Mouse (Mus musculus): Measurements from ENCODE around the gene Rtraf.
"Not testable (repeated sequence)": the region's sequence is repeated elsewhere in the genome, so short reads cannot be mapped to it uniquely, and the experiment has no call there.

Rtraf gene

DNA sequence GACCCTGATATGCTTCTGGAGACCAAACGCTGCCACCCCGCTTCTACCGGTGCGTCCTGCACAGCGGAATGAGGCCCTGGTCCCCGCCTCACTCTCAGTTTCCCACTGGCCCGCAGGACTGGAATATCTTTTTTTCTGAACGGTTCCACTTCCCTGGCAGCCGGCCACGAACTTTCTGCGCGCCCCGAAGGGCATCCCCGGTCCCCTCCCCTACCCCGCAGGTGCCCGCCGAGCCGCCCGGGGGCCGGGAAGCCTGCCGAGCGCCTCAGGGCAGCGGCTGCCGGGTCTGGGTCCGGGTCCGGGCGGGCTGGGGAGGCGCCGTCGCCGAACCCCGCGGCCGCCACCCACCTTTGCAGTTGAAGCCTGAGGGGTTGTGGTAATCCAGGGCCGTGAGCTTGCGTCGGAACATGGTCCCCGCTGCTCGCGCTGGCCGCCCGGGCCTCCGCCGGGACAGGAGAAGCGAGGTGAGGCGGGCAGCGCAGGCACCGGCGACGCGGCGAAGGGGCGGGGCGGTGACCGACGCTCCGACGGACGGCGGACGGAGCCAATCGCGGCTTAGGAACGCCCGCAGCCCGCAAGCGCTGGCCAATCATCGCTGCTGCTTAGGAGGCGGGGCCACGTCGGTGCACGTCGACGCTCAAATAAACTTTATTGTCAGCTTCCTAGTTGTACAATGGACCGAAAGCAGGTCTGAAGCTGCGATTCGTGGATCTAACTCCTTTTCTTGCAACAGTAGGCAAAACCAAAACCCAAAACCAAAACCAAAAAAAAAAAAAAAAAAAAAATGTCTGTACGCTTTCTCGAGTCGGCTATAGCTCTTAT, at the start of gene Rtraf:
Gene Rtraf, minus strand, starts transcription at position 504 of the 822 bp plus-strand sequence.
- in situ Hi-C loops (cut with MboI; ENCODE audit: low sequenced_read_pairs) = loop anchor here (5.0 kb wide), 1 partner anchor 116 kb away; no protein-coding TSS in a partner anchor

DNA sequence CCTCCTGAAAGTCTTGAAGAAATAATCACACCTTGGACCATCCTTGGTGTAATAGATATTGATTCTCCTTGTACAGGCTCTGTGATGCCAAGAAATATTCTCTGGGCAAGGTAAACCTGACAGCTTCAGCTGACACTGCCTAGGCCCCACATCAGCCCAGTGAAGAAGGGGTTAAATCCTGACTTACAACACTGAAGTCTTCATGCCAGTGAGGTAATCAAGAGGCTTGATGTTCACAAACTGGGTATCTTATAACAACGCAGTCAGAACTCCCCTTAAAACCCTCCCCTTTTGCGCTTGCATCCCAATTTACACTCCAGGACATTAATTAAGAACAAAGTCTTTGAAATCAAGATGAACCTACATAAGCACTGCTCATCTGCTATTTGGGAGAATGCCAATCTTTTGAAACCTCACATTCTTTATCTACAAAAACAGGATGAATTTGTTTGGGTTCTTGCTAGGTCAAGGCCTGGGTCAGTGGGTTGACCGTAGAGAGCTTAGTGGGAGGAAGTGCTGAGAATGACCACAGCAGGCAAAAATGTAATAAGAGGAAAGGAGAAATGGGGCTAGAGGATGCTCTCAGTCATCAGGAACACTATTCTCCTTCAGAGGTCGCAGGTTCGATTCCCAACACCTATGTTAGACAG, 43.8 kb upstream of the Rtraf start:
- in situ Hi-C loops (cut with MboI; ENCODE audit: low sequenced_read_pairs) = no loop called here

DNA sequence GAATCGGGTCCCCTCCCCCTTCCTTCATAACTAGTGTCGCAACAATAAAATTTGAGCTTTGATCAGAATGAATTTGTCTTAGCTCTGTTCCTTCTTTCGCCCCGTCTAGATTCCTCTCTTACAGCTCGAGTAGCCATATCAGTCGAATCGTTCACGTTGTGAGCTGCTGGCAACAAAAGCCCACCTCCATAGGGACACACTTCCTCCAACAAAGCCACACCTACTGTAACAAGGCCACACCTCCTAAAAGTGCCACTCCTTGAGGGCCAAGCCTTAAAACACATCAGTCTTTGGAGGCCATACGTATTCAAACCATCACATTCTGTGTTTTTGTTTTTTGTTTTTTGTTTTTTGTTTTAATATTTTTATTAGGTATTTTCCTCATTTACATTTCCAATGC, 41.5 kb upstream of the Rtraf start:
- in situ Hi-C loops (cut with MboI; ENCODE audit: low sequenced_read_pairs) = not testable (repeated sequence)

DNA sequence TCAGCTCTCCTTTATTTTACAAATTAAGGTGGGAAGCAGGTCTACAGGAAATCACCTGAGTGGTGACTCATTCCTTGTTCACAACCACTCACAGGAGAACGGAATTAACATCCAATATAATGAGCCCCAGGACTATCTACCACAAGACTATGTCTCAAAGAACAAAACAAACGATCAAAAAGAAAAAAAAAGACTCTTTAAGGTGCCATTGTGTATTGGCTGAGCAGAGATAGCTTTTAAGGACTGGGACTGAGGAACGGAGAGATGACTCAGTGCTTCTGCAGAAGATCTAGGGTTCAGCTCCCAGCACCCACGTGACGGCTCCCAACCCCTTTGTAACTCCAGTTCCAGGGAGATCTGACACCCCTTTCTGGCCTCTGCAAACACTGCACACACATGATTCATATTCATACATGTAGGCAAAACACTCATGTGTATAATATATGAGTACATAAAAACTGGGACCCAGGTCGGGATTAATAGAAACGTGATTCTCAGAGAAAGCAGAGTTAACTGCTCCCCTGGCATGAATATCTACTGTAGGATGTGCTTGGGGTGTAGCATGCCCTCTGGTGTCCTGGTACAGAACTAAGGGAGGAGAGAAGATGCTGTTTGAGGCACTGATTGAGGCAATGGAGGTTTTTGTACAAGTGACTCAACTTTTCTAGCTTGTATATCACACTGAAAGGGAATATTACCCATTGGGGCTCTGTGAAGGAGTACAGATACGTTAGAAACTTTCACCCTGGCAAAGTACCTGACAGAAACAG, 37.9 kb upstream of the Rtraf start:
- in situ Hi-C loops (cut with MboI; ENCODE audit: low sequenced_read_pairs) = no loop called here

GRCm38 (mm10) chr14:19860281-19860680, 36.7 kb upstream of the Rtraf start:
- in situ Hi-C loops (cut with MboI; ENCODE audit: low sequenced_read_pairs) = no loop called here

DNA sequence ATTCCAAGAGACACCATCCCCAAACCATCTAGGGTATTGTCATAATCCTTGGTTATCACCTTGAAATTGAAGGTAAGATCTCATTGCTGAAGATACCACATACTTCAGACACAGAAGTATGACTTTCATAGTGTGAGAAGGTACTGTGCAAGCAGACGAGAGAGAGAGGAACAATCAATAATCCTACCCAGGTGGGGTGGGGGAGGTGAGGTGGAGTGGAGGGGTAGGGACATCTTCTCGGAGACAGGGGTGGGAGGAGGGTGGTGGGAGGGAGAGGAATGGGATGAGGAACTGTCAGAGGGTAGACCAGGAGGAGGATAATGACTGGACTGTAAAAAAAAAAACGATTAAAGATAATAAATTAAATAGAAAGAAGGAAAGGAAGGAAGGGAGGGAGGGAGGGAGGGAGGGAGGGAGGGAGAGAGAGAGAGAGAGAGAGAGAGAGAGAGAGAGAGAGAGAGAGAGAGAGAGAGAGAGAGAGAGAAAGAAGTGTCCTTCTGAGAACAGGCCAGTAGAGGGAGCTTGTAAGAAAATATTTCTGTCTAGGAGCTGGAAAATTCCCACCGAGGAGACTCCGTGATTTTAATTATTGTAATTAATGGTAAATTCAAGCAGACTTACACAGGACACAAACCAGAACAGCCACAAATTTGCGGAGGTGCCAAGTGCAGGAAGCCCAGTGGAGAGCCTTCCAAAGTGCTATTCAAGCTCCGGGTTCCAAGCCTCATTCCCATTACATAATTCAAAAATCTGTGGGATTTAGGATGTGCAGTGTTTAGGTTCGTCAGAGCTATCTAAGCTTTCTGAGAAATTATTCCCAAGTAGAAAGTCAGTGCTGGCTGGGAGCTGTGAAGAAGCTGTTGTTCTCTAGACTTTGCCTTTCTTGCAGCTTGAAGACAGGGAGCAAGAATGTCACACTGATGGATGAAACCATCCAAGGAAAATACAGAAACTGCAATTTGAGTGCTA, 35.5 kb upstream of the Rtraf start:
- in situ Hi-C loops (cut with MboI; ENCODE audit: low sequenced_read_pairs) = no loop called here

DNA sequence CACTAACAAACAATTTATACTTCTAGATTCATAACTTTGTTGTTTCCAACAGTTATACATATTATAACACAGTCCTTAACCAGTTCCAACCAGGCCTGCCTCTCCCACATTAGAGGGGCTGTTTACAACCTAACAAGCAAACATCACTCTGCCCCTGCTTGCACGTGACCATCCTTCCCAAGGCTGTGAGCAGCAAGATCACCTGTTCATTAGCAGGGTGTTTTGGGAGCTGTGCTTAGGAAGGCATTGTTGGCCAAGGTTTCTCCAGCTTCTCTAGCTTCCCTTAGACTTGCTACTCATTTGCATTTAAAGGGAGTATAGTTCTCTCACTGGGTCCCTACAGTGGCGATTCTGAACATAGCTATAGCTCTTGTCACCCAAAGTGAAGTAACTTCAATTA, 34.7 kb upstream of the Rtraf start:
- in situ Hi-C loops (cut with MboI; ENCODE audit: low sequenced_read_pairs) = no loop called here

DNA sequence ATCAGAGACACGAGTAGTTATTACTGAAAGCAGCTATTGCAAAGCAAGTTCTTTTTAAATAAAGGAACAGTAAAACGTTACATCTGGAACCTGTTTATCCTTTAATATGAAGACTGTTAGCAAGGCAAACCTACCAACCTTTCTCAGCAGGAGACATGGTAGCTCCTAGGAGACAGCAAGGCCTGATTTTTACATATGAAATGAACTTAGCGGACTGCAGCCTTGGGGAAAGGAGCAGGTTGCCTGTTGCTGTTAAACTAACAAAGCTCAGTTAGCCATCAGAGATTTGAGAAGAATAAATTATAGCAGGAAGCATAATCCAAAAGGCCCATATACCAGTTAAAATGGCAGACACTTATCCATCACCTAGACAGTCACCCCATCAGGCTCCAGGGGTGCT, 29.8 kb upstream of the Rtraf start:
- in situ Hi-C loops (cut with MboI; ENCODE audit: low sequenced_read_pairs) = no loop called here

DNA sequence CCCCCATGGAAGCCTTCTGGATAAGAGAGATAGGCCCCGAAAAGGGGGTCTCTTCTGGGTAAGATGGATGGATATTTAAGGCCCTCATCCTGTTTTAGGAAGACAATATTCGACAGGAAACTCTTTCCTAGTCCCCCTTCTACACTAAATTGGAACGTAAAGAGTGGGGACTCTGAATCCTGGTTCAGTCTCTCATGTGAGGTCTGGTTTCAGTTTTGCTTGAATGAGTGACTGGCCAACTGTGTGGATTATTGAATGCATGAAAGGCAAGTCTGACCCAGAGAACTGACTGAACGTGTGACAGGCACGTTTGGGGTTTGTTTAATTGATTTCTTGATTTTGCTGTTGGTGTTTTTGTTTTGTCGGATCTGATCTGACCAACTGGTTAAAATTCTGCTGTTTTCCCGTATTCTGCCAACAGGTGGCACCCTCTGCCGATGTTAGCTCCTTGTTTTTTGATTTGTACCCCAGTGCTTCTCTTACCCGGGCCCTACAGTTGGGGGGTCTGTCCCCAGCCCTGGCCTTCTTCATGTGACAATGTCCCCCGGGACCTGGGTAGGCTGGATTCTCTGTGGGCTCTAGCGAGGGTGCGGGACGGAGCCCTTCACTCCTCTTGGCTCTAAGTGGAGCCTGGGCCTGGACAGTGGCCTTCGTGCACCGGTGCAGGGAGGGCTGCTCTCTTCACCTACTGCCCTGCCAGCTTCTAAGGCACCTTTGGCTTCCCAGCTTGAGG, 16.1 kb upstream of the Rtraf start:
- in situ Hi-C loops (cut with MboI; ENCODE audit: low sequenced_read_pairs) = loop anchor here (10.0 kb wide), 1 partner anchor 235 kb away; no protein-coding TSS in a partner anchor

- in situ Hi-C loops (cut with MboI; ENCODE audit: low sequenced_read_pairs) = loop anchor here (10.0 kb wide), 1 partner anchor 239 kb away; no protein-coding TSS in a partner anchor
Observed at GRCm38 (mm10) chr14:19836289-19836688, 12.7 kb upstream of the Rtraf start.

- in situ Hi-C loops (cut with MboI; ENCODE audit: low sequenced_read_pairs) = no loop called here
Observed at GRCm38 (mm10) chr14:19825481-19825880, 1.9 kb upstream of the Rtraf start.

DNA sequence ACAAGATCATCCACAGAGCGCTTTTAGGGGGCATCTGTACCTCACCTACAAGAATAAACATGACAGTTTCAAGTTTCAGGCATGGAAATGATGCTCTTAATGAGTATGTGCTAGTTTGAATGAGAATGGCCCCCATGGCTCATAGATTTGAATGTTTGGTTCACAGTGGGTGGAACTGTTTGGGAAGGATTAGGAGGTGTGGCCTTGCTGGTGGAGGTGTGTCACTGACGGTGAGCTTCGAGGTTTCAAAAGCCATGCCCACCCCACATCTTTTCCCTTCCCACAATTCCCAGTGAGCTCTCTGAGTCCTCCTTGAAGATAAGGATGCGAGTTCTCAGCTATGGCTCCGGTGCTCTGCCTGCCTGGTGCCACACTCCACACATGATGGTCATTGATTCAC, 1.9 kb downstream of the Rtraf start:
- in situ Hi-C loops (cut with MboI; ENCODE audit: low sequenced_read_pairs) = loop anchor here (5.0 kb wide), 1 partner anchor 114 kb away; no protein-coding TSS in a partner anchor

DNA sequence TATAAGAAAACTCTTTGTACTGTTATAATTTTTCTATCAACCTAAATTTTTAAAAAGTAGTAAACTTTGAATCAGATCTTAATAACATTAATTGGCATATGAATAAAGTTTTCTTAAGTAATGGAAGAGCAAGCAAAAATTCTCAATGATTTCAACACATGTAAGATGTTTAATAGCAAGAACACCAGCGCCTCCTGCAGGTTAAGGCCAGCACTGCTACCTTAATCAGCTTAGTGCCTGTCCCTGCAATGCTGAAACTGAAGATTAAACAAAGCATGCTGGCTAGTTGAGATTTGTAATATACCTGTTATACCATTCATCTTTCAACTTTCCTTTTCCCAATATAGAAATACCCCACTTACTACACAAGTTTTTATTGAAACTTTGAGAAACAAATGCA, 5.7 kb downstream of the Rtraf start:
- in situ Hi-C loops (cut with MboI; ENCODE audit: low sequenced_read_pairs) = no loop called here

- in situ Hi-C loops (cut with MboI; ENCODE audit: low sequenced_read_pairs) = no loop called here
Observed at GRCm38 (mm10) chr14:19813061-19813460, 10.6 kb downstream of the Rtraf start.

- in situ Hi-C loops (cut with MboI; ENCODE audit: low sequenced_read_pairs) = no loop called here
Observed at GRCm38 (mm10) chr14:19809934-19810333, 13.7 kb downstream of the Rtraf start.

DNA sequence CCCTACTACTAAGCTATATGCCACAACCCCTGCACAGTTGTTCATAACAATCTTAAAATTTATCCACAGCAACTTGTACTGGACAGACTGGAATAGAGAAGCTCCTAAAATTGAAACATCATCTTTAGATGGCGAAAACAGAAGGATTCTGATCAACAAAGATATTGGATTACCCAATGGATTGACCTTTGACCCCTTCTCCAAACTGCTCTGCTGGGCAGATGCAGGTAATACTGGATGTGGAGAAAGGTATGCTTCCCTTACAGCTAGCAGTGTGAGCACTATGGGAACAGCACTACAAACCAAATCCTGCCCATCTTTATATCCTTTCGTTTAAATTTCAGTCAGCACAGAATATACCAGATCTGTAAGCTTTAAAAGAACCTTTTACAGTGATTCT, 15.8 kb downstream of the Rtraf start:
- in situ Hi-C loops (cut with MboI; ENCODE audit: low sequenced_read_pairs) = no loop called here

GRCm38 (mm10) chr14:19807339-19807738, 16.3 kb downstream of the Rtraf start:
- in situ Hi-C loops (cut with MboI; ENCODE audit: low sequenced_read_pairs) = no loop called here

DNA sequence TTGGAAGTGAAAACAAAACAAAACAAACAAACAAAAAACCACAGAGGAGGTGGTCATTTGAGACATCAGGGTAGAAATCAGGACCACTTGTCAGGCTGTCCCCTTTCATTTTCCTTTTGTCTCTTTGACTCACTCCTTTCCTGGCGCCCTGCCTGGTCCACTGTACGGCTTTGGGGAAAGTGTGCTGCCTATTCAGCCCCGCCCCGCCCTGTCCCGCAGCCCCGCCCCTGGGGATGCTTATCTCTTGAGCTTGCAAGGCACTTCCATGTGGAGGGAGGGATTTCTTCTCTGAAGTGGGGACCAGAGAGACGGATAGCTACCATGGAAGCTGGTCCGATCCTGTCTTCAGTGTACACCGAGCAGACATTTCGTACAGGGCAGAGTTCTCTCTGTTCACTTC, 20.0 kb downstream of the Rtraf start:
- in situ Hi-C loops (cut with MboI; ENCODE audit: low sequenced_read_pairs) = no loop called here

DNA sequence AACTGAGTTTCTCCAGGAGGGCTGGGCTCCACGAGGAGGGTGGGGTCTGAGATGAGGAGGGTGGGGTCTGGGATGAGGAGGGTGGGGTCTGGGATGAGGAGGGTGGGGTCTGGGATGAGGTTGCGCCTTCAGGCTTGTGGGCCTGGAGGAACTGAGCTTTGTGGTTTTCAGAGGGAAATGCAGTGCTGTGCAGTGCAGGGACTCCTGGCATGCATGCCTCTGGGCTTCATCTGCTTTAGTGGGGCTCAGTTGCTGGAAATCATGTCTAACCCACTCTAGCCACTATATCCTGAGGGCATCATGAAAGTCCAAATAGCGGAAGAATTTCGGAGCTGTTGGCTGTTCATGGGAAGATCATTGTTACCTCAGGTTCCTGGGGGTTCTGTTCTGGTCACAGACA, 20.4 kb downstream of the Rtraf start:
- in situ Hi-C loops (cut with MboI; ENCODE audit: low sequenced_read_pairs) = no loop called here
